Mouse (Mus musculus) liver, adult 2 months (tissue): ENCODE results near the gene Cdh12.

Experiments
- CTCF ChIP-seq: fragments of 200-500 bp; IDR thresholded peaks from 2 replicates; pipeline ENCODE4 v1.5.1; 2011; ENCODE audit warnings: low read depth, low read length, control low read depth
- POLR2A ChIP-seq: fragments of 200-500 bp; IDR thresholded peaks from 2 replicates; pipeline ENCODE4 v1.6.1; 2011; ENCODE audit warnings: low read length, control low read depth; ENCODE audit not compliant: insufficient read depth; ENCODE audit errors: extremely low read depth

- TF ChIP-seq CTCF = no peak
- TF ChIP-seq POLR2A = no peak
Measured at GRCm38 (mm10) chr15:20863076-20863475, 414.0 kb downstream of the Cdh12 start.
